Mouse (Mus musculus): ENCODE measurements around the gene Nova1.

DNA sequence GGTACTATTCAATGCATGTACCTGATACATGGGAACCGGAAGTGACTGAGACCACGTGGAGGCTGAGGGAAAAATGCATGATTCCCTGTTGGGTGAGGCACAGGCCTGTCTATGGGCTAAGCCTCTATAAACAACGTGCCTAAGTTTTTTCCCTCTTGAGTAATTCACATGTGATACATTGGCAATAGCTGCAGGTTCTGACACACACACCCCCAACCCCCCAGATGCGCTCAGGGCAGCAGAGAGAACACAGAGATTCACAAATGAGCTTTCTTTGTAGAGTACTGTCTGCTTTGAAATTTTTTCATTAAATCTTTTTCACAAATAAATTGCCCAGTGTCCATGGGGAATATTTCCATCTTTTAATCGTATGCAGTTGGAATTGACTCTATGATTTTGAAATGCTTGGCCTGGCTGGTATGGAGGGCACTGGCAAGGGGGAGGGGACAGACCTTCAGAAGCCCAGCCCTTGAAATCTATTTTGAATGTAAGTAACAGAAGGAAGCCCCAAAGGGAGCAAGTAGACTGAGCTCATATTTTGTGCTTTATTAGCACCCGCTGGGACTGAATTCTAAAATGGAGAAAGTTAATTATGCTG is 173.3 kb downstream of the Nova1 start:
- TF ChIP-seq POLR2A (IDR thresholded peaks at IDR 0.05; ENCODE audit: borderline replicate concordance, insufficient read depth, low read length) (no peak), CTCF (IDR thresholded peaks at IDR 0.05; ENCODE audit: borderline replicate concordance, insufficient read depth, low read depth, low read length) (no peak)
